Mouse (Mus musculus) T-helper 2 cell (primary cell): Measurements from ENCODE around the gene Pax8.

Source experiments
- in situ Hi-C: fragments of 300-600 bp; cut with MboI, MseI; formaldehyde crosslinking; loops from one replicate; pipeline ENCODE4 v1.15.1; 2025; ENCODE audit warnings: high pct_unique_total_duplicates

Pax8 gene

DNA sequence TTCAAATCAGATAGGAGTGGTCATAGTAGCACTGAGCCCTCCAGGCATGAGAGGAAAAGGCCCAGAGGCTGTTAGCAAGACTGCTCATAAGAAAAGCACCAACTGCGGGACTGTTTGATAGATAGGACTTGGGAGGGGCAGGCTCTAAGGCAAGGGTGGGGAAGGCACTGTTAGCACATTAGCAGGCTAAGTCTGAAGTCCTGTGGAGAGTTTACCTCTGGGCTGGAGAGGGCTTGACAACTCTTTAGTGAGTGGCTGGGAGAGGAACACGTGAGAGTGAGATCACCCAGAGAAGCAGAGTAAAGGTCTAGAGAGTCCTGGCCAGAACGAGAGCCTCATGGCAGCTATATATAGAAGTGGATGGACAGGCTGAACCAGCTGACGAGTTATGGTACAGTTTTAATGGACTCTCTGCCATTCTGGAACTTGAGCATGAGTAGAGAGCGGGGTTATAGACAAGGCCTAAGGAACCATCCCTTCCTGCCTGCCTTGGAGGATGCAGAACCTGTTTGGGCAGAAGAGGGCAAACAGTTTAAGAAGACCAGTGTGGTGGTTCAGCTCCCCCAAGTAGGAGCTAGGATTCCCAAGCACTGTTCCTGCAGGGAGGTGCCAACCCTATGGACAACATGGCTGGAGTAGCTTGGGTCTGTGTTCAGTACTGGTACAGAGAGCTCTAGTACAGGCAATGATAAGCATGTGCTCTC lies 96.5 kb downstream of the Pax8 start:
- in situ Hi-C loops, result loop anchor here (25.0 kb wide), 2 partner anchors 883 to 1217 kb away; partner anchors contain the start of genes Anapc2, Mastl, Ssna1 and Tmem203
